Mouse (Mus musculus): Measurements from ENCODE around the gene Syna.

Gene Syna

GRCm38 (mm10) chr5:134560071-134560449 lies at the start of gene Syna:
Syna (minus strand) TSS chr5:134560171.
- no peak for DNase-seq

GRCm38 (mm10) chr5:134607121-134607520 lies 47.1 kb upstream of the Syna start:
- DNase-seq, result peak in 1 of 2 experiments; percentile 10

- DNase-seq, result peak in 1 of 2 experiments; percentile 17
Observed at GRCm38 (mm10) chr5:134606314-134606713, 46.3 kb upstream of the Syna start.

- DNase-seq, result no peak
Observed at GRCm38 (mm10) chr5:134604376-134604775, 44.4 kb upstream of the Syna start.

- DNase-seq, result no peak
Observed at GRCm38 (mm10) chr5:134597711-134598110, 37.7 kb upstream of the Syna start.

GRCm38 (mm10) chr5:134593093-134593492 lies 33.1 kb upstream of the Syna start:
- DNase-seq, result no peak

- no peak for DNase-seq
Observed at GRCm38 (mm10) chr5:134592026-134592581, 32.1 kb upstream of the Syna start.

- no peak for DNase-seq
Observed at GRCm38 (mm10) chr5:134589900-134590299, 29.9 kb upstream of the Syna start.

GRCm38 (mm10) chr5:134584798-134585197 lies 24.8 kb upstream of the Syna start:
- no peak for DNase-seq

- no peak for DNase-seq
Observed at GRCm38 (mm10) chr5:134583884-134584213, 23.9 kb upstream of the Syna start.

- DNase-seq, result no peak
Observed at GRCm38 (mm10) chr5:134583006-134583883, 23.3 kb upstream of the Syna start.

GRCm38 (mm10) chr5:134582221-134582907 lies 22.4 kb upstream of the Syna start:
- peak; percentile 95 for DNase-seq

GRCm38 (mm10) chr5:134581146-134581545 lies 21.2 kb upstream of the Syna start, which contains the start of gene Rfc2:
Rfc2 (plus strand) TSS chr5:134581366.
- DNase-seq, result no peak

- no peak for DNase-seq
Observed at GRCm38 (mm10) chr5:134579135-134579534, 19.2 kb upstream of the Syna start.

GRCm38 (mm10) chr5:134577534-134577933 lies 17.6 kb upstream of the Syna start:
- DNase-seq, result no peak

GRCm38 (mm10) chr5:134576517-134577220 lies 16.7 kb upstream of the Syna start:
- DNase-seq, result no peak

- DNase-seq, result no peak
Observed at GRCm38 (mm10) chr5:134575833-134576232, 15.9 kb upstream of the Syna start.

- DNase-seq, result no peak
Observed at GRCm38 (mm10) chr5:134572508-134573214, 12.7 kb upstream of the Syna start.

- no peak for DNase-seq
Observed at GRCm38 (mm10) chr5:134571730-134572507, 11.9 kb upstream of the Syna start.

GRCm38 (mm10) chr5:134568964-134569491 lies 9.1 kb upstream of the Syna start:
- no peak for DNase-seq

- no peak for DNase-seq
Observed at GRCm38 (mm10) chr5:134568030-134568429, 8.1 kb upstream of the Syna start.

All from thymus, adult 18-20 months (tissue).